8 mouse cellular contexts compared by ENCODE assay signal in the genomic region with DNA sequence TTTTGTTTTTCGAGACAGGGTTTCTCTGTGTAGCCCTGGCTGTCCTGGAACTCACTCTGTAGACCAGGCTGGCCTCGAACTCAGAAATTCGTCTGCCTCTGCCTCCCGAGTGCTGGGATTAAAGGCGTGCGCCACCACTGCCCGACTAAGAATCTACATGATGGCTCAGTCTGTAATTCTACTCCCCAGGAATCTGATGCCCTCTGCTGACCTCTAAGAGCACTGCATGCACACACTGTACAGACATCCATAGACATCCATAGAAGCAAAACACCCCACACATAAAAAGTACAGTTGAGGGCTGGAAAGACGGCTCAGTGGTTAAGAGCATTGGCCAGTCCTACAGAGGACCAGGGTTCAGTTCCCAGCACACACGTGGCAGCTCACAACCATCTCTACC.
DNase-seq lines count a peak whose midpoint lies in the region; TF ChIP-seq lines count a peak whose summit lies in the region.
"Not testable (repeated sequence)": the region's sequence is repeated elsewhere in the genome, so short reads cannot be mapped to it uniquely, and the experiment has no call there.

No protein-coding gene starts in this region.

- peak; percentile 41 for TF ChIP-seq CTCF in lung, adult 2 months (IDR thresholded peaks at IDR 0.05; ENCODE audit: insufficient read depth, low read length)

- not testable (repeated sequence) for H3K4me3 ChIP-seq in lung, adult 2 months (replicated peaks; ENCODE audit: extremely low read depth, low read depth, low read length)

- TF ChIP-seq POLR2A in lung, adult 2 months (IDR thresholded peaks at IDR 0.05; ENCODE audit: borderline replicate concordance, extremely low read depth, low read depth, low read length): not testable (repeated sequence)

- peak; percentile 12 to 44 for DNase-seq in CD8-positive naive resting alpha-beta T cell, adult 2 months (ENCODE audit: low read depth in 2 of 2, low spot score in 2 of 2)
- peak; percentile 39 for DNase-seq in adrenal gland, adult 8-10 months
- peak; percentile 65 for DNase-seq in cerebellum, postnatal 36 days
- DNase-seq in heart, adult 8-10 months (ENCODE audit: low spot score): peak; percentile 33
- peak; percentile 53 for DNase-seq in kidney, adult 9 months
- DNase-seq in lung, adult 2 months: peak; percentile 54
- DNase-seq in retina, embryonic 14.5 days (ENCODE audit: low spot score): peak; percentile 62
- DNase-seq in thymus, postnatal 36 days: peak; percentile 49 to 52

- not testable (repeated sequence) for H3K4me1 ChIP-seq in lung, adult 2 months (ENCODE audit: control insufficient read depth, insufficient read depth, low read length)

- 61% methylated on average over 9 of the region's 9 CpGs for WGBS in lung, adult 2 months
